Mouse (Mus musculus) layer of hippocampus, adult 8-10 months (tissue): Measurements from ENCODE around the gene Rarb. TPM values are rescaled to one million over a fixed set of nuclear protein-coding genes. Genes with fewer than 3 reads are reported as not detected.

Experiments
- DNase-seq, 2 experiments: peaks; one replicate each; pipeline ENCODE4 v3.0.0; 2022; ENCODE audit warnings: low spot score in 2 of 2
- total RNA-seq, 4 experiments: library from RNA; stranded (reverse); gene quantifications; 2 replicates each; pipeline ENCODE4 v1.2.4; 2022

Gene Rarb
- total RNA-seq, 4 experiments from 2014 or later: 5.9 to 9.4 (median 6.9) TPM

GRCm38 (mm10) chr14:16439385-16440126 lies 379.4 kb downstream of the Rarb start:
- DNase-seq: no peak

- DNase-seq: no peak
Measured at GRCm38 (mm10) chr14:16437386-16437785, 381.6 kb downstream of the Rarb start.

DNA sequence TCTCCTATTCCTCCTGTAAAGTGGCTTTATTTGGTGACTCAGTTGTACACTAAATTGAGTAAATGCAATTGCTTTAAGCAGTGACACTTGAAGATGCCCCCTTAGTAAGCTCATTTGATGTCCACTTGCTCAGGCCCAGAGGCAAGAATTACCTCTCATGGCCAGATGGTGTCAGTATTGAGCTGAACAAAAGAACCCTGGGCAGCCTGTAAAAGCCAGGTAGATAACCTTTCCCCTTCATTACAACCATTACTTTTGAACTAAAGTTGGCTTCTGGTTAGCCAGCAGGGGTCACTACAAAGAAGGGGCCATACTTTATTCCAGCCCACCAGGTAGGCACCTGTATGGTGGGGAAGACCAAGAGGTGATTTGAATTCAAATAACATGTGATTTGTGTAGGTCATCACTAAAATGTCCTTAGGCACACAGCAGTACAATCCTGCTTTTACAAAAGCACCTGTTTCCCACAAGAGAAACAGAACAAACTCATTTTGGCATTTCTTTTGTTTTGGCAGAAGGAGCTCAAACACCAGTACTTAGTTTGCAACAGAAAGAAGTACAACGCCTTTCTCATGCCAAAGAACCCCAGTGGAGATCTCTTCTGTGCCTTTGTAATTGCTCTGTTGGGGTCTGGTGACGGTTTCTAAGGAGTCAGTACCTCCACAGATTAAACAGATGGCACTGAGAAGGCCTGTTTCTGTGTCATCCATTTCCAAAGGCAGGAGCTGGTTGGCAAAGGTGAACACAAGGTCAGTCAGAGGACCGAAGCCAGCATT lies 384.4 kb downstream of the Rarb start:
- DNase-seq: peak in 1 of 2 experiments; percentile 52

DNA sequence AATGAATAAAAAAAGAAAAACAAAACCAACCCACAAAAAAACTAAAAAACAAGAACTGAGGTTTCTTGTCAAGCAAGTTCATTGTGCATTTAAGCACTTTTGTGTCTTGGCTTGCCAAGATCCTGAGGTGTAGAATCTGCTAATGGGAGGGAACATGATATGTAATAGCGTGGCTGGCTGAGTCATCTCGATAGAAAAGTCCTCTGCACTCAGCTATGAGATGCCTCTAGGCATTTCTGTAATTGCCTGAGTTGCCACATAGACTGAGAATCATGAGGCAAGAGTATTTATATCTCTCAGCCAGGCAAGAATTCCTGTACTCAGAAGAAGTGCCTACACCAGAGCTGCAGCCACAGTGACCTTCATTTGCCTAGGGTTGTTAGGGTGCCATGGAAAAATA lies 385.8 kb downstream of the Rarb start:
- DNase-seq: no peak

- DNase-seq: no peak
Measured at GRCm38 (mm10) chr14:16432550-16432949, 386.4 kb downstream of the Rarb start.

DNA sequence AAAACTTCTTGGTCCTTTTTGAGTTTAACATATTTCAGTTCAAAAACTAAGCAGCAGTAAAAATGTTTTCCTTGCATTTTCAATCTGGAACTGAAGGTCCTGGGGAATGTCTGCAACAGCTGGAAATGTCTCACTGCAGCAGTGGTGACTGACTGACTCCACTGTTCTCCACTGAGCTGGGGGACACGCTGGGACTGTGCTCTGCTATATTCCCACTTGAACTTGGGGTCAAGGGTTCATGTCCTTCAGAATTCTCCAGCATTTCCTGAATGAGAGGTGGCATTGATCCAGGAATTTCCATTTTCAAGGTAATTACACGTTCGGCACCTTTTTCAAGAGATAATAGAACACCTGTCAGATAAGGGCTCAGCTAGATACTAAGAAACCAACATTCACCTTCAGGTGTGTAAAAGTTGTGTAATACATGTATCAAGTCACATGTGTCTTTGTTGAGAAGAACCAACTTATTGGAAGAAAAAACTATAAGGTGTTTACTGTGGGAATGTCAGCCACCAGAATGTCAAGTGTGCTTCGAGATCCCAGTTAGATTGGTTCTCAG lies 386.9 kb downstream of the Rarb start:
- DNase-seq: no peak

- no peak for DNase-seq
Measured at GRCm38 (mm10) chr14:16427569-16427968, 391.4 kb downstream of the Rarb start.

- no peak for DNase-seq
Measured at GRCm38 (mm10) chr14:16414163-16414562, 404.8 kb downstream of the Rarb start.

DNA sequence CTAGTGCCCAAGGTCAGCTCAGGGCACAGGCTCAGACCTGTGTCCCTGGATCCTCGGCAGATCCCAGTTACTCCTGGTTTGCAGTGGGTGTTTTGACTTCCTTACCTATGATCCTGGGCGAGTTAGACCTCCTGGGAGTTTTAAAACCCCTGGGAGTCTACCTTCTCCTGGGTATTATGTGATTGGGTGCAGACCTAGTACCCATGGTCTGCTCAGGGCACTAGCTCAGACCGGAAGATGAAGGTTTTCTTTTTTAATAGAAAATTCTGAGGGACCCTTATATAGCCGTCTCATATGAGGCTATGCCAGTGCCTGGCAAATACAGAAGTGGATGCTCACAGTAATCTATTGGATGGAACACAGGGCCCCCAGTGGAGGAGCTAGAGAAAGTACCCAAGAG lies 413.8 kb downstream of the Rarb start:
- no peak for DNase-seq

DNA sequence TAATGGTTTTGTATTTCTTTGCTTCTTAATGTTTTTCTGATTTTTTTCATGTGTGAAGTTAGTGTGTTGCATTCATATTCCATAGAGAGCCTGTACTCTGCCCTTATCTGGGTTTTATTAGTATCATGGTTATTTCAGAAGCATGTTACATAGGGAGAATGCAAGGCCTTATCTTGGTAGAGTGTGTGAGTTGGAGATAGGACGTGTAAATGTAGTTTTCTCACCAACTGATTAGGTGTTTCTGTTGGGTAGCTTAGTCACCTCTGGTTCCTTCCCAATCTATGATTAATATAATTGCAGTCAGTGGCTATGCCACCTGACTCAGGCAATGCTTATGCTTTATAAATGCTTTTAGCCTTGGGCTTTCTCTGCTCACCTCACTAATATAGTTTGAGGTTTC lies 434.2 kb downstream of the Rarb start:
- no peak for DNase-seq
